Mouse (Mus musculus): ENCODE data around the gene Epb41l4b. TPM values are rescaled to one million over a fixed set of nuclear protein-coding genes. Genes with fewer than 3 reads are reported as not detected.

Epb41l4b gene
- total and polyA plus RNA-seq, 2 experiments from 2014 or later: 3.2 to 14.9 TPM

DNA sequence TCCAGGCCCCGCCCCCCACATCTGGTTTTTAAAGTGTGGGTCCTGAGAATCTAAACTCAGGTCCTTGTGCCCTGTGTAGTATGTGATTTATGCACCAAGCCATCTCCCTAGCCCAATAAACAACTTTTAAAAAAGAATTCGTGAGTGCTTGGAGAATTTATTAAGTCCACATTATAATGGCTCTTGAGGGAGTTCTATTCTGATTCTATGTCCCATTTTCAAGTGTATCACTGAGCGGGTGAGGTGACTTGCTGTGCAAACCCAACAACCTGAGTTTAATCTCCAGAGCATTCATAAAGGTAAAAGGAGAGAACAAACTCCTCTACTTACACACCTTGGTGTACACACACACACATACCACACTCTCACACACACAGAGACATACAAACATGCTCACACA is 25.4 kb upstream of the Epb41l4b start:
- H3K4me1 ChIP-seq (ENCODE audit: insufficient read depth, low read length): no peaks in the 10 kb centered on the region
- H3K4me3 ChIP-seq (ENCODE audit: low read depth, low read length): no peak overlapping the region
- H3K27ac ChIP-seq (ENCODE audit: low read depth, low read length): no peak overlapping the region
- H3K36me3 ChIP-seq (ENCODE audit: insufficient read depth, low read length): no peaks in the 10 kb centered on the region
- no peaks in the 10 kb centered on the region for H3K9me3 ChIP-seq (ENCODE audit: low read length)
- DNase-seq (ENCODE audit: low spot score): no peak
- ATAC-seq (ENCODE audit: low FRiP score): no peak
- no peak overlapping the region for H3K4me2 ChIP-seq (ENCODE audit: low read depth, low read length, poor library complexity, severe bottlenecking)
- 83% methylated on average over 3 of the region's 3 CpGs for WGBS
- no peak overlapping the region for H3K9ac ChIP-seq (replicated peaks; ENCODE audit: low read length, poor library complexity, severe bottlenecking)
- H3K27me3 ChIP-seq (ENCODE audit: insufficient read depth, low read length): no peaks in the 10 kb centered on the region
- no peak for TF ChIP-seq CTCF (IDR thresholded peaks at IDR 0.05)

DNA sequence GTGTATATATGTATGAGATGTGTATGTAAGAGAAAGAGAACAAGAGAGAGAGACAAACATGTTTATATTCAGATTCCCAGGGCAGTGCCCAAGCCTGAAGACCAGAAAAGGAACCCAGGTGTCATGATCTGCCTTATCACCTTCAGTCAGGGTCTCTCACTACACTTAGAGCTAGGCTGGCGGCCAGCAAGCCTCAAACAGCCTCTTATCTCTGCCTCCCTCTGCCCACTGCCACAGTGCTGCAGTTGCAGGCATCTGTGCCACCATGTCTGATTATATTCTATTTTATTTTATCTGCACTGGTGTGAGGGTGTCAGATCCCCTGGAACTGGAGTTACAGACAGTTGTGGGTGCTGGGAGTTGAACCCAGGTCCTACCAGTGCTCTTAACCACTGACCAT is 25.0 kb upstream of the Epb41l4b start:
- no peak for TF ChIP-seq CTCF (IDR thresholded peaks at IDR 0.05)
- Histone ChIP-seq H3K36me3 (ENCODE audit: insufficient read depth, low read length) (no peaks in the 10 kb centered on the region), H3K9me3 (ENCODE audit: low read length) (no peaks in the 10 kb centered on the region), H3K27ac (ENCODE audit: low read depth, low read length) (no peak overlapping the region), H3K4me3 (ENCODE audit: low read depth, low read length) (no peak overlapping the region), H3K9ac (replicated peaks; ENCODE audit: low read length, poor library complexity, severe bottlenecking) (no peak overlapping the region), H3K4me1 (ENCODE audit: insufficient read depth, low read length) (no peaks in the 10 kb centered on the region), H3K27me3 (ENCODE audit: insufficient read depth, low read length) (no peaks in the 10 kb centered on the region), H3K4me2 (ENCODE audit: low read depth, low read length, poor library complexity, severe bottlenecking) (no peak overlapping the region)
- ATAC-seq (ENCODE audit: low FRiP score): no peak
- 83% methylated on average over 1 of the region's 1 CpGs for WGBS
- no peak for DNase-seq (ENCODE audit: low spot score)

DNA sequence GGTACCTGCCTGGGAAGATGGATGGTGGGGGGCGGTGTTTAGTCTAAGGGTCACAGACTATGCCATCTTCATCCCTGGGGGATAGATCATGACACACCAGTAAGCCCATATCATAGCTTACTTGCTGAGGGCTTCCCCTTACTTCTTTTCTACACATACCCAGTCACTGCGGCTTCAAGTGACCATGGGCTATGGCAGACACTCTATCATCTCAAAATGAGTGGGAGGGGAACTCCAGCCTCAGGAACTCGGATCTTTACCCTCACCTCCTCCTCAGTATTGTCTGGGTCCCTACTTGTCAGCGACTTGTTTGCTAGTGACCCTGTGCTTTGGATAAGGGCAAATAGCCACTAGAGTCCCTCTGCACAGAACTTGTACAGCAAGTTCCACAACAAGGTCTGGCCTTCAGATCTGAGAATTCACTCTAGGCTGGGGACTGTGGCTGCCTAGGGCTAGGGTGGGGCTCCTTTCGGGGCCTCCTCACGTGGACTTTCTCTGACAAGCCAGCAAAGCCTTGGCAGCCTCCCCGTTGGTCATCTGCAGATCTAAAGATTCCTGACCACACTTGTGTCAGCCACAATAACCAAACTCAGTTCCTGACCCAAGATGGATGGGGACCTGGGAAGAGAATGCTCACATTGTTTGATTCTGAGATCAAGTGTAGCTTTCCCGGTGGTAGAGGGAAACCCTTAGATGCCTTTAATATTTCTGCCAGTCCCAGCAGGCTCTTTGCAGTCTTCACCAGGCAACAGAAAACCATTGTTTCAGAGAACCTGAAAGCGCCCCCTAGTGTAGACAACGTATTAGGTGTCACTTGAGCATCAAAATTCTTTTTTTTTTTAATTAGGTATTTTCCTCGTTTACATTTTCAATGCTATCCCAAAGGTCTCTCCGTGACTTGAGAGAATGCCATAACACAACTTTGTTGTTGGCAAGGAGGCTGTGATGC is 24.0 kb upstream of the Epb41l4b start:
- no peak overlapping the region for H3K4me3 ChIP-seq (ENCODE audit: low read depth, low read length)
- 62% methylated on average over 12 of the region's 12 CpGs for WGBS
- ATAC-seq (ENCODE audit: low FRiP score): no peak

DNA sequence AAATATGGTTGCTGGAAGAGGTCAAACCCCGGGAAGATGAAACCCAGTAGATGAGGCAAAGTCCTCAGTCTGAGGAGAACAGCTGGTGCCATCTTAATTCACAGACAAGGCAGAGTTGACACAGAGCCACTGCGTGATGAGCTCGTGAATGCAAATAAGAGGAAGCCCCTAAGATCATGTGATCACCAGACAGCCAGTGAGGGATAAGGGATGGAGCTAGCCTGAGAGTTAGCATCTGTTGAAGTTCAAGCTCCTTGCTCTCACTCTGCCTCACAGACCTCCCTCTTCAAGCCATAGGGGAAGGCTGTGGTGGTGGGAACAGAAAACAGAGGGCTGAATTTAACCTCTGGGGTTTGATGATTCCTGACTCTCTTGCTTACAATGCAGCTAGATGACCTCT is 22.4 kb upstream of the Epb41l4b start:
- TF ChIP-seq CTCF (IDR thresholded peaks at IDR 0.05): no peak
- ATAC-seq (ENCODE audit: low FRiP score) (no peak), DNase-seq (ENCODE audit: low spot score) (no peak)
- Histone ChIP-seq H3K27me3 (ENCODE audit: insufficient read depth, low read length) (no peaks in the 10 kb centered on the region), H3K9ac (replicated peaks; ENCODE audit: low read length, poor library complexity, severe bottlenecking) (no peak overlapping the region), H3K4me2 (ENCODE audit: low read depth, low read length, poor library complexity, severe bottlenecking) (no peak overlapping the region), H3K27ac (ENCODE audit: low read depth, low read length) (no peak overlapping the region), H3K4me3 (ENCODE audit: low read depth, low read length) (no peak overlapping the region), H3K36me3 (ENCODE audit: insufficient read depth, low read length) (no peaks in the 10 kb centered on the region), H3K9me3 (ENCODE audit: low read length) (no peaks in the 10 kb centered on the region), H3K4me1 (ENCODE audit: insufficient read depth, low read length) (no peaks in the 10 kb centered on the region)
- 63% methylated on average over 3 of the region's 3 CpGs for WGBS

More for the DNA sequence above, 24.0 kb upstream of the Epb41l4b start:
- Histone ChIP-seq H3K4me2 (ENCODE audit: low read depth, low read length, poor library complexity, severe bottlenecking) (no peak overlapping the region), H3K27ac (ENCODE audit: low read depth, low read length) (no peak overlapping the region), H3K9me3 (ENCODE audit: low read length) (no peaks in the 10 kb centered on the region), H3K27me3 (ENCODE audit: insufficient read depth, low read length) (no peaks in the 10 kb centered on the region), H3K36me3 (ENCODE audit: insufficient read depth, low read length) (no peaks in the 10 kb centered on the region), H3K9ac (replicated peaks; ENCODE audit: low read length, poor library complexity, severe bottlenecking) (no peak overlapping the region), H3K4me1 (ENCODE audit: insufficient read depth, low read length) (no peaks in the 10 kb centered on the region)
- TF ChIP-seq CTCF (IDR thresholded peaks at IDR 0.05): peak; percentile 41
- DNase-seq (ENCODE audit: low spot score): peak; percentile 53

DNA sequence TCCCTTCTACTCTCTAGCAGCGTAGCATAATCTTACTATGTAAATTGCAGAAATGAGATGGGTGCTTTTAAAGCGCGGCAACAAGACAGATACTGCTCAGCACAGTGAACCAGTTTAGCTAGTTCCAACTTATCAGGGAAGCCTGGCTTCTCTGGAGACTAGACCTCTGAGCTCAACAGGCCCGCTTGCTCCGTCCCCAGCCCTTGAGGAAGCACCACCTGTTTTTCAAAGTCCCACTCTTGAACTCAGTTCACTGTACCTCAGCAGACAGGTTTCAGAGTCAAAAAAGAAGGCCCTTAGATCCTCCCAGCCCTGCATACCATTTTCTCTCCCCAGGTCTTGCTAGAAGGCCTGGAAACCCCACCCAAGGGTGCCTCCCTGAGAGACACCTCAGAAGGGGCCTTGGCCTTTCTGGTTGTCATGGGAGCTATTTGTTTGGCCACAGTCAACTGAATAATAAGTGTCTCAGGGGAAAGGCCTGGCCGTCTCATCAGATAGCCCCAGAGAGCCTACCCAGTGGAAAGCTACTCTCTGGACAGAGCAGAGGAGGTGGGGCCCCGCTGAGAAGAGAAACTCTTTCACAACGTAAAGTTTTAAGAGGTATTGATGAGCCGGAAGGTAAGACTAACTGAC is 21.5 kb upstream of the Epb41l4b start:
- TF ChIP-seq CTCF (IDR thresholded peaks at IDR 0.05): no peak
- Histone ChIP-seq H3K4me2 (ENCODE audit: low read depth, low read length, poor library complexity, severe bottlenecking) (no peak overlapping the region), H3K9me3 (ENCODE audit: low read length) (no peaks in the 10 kb centered on the region), H3K27ac (ENCODE audit: low read depth, low read length) (no peak overlapping the region), H3K4me1 (ENCODE audit: insufficient read depth, low read length) (no peaks in the 10 kb centered on the region), H3K27me3 (ENCODE audit: insufficient read depth, low read length) (no peaks in the 10 kb centered on the region), H3K9ac (replicated peaks; ENCODE audit: low read length, poor library complexity, severe bottlenecking) (no peak overlapping the region), H3K4me3 (ENCODE audit: low read depth, low read length) (no peak overlapping the region), H3K36me3 (ENCODE audit: insufficient read depth, low read length) (no peaks in the 10 kb centered on the region)
- DNase-seq (ENCODE audit: low spot score): no peak
- WGBS: 88% methylated on average over 9 of the region's 9 CpGs
- ATAC-seq (ENCODE audit: low FRiP score): no peak
